Mouse (Mus musculus): ENCODE measurements at regions not wholly inside any gene's neighbourhood (a gene's known extent, or its start where the extent isn't known, plus 50 kb on each side); places are given as distances from the start of the nearest gene placed in this dataset.

DNA sequence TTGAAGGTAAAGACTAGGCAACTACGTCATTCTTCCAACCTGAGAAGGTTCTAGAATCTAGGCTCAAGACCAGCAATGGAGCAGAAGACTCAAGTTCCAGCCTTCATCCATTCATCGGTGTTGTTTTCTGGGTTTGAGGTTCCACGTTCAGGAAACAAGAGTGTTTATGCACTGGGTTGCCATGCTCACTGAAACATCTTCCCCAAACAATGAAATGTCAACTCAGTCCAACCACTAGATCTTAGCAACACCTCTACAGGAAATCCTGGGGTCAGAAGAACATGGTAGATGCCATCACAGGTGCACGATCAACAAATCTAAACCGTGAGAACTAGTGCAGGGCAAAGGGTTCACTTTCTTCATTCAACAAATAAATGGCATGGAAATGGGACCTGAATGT lies 304.8 kb upstream of the Klf3 start:
- peaks cover 9% of the 10 kb centered on the region; the same call in 1 of the 2 replicates for H3K4me1 ChIP-seq (ENCODE audit: control insufficient read depth, insufficient read depth, low read length)
- TF ChIP-seq POLR2A (IDR thresholded peaks at IDR 0.05; ENCODE audit: borderline replicate concordance, extremely low read depth, insufficient read depth, insufficient read length): no peak
- no peak overlapping the region for H3K9ac ChIP-seq (ENCODE audit: low read depth, low read length, severe bottlenecking)
- WGBS: 91% methylated on average over 5 of the region's 5 CpGs
- H3K27me3 ChIP-seq (ENCODE audit: control insufficient read depth, insufficient read depth, low read length): no peaks in the 10 kb centered on the region
- H3K4me2 ChIP-seq (replicated peaks; ENCODE audit: low read depth, low read length, severe bottlenecking): no peak overlapping the region
- H3K9me3 ChIP-seq (ENCODE audit: control insufficient read depth, low read length): no peaks in the 10 kb centered on the region
- H3K4me3 ChIP-seq (replicated peaks; ENCODE audit: low read length): no peak overlapping the region
- H3K27ac ChIP-seq (replicated peaks; ENCODE audit: low read depth, low read length): no peak overlapping the region
- DNase-seq (ENCODE audit: low spot score) (no peak), ATAC-seq (ENCODE audit: low FRiP score, low read depth) (no peak)
- no peaks in the 10 kb centered on the region for H3K36me3 ChIP-seq (ENCODE audit: control insufficient read depth, insufficient read depth, low read length)

DNA sequence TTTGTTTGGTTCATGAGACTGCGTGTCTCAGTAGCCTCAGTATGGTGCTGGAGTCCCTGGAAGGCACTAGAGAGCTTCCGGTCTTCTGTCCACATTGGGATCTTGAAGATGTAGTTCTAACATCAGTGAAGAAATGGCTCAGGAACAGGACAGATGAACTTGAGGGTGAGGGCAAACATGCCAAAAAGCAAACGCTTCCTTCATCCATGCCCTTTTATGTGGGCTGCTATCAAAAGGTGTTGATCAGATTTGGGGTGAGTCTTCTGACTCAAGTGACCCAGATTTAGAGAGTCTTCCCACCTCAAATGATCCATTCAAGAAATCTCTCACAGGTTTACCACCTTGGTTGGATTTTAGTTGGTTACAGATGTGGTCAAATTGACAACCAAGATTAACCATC lies 304.1 kb upstream of the Klf3 start:
- Histone ChIP-seq H3K9ac (ENCODE audit: low read depth, low read length, severe bottlenecking) (no peak overlapping the region), H3K9me3 (ENCODE audit: control insufficient read depth, low read length) (no peaks in the 10 kb centered on the region), H3K27me3 (ENCODE audit: control insufficient read depth, insufficient read depth, low read length) (no peaks in the 10 kb centered on the region), H3K27ac (replicated peaks; ENCODE audit: low read depth, low read length) (no peak overlapping the region), H3K4me3 (replicated peaks; ENCODE audit: low read length) (no peak overlapping the region), H3K4me1 (ENCODE audit: control insufficient read depth, insufficient read depth, low read length) (peaks cover 12% of the 10 kb centered on the region; the same call in 1 of the 2 replicates), H3K36me3 (ENCODE audit: control insufficient read depth, insufficient read depth, low read length) (no peaks in the 10 kb centered on the region), H3K4me2 (replicated peaks; ENCODE audit: low read depth, low read length, severe bottlenecking) (no peak overlapping the region)
- WGBS: 97% methylated on average over 3 of the region's 3 CpGs
- no peak for TF ChIP-seq POLR2A (IDR thresholded peaks at IDR 0.05; ENCODE audit: borderline replicate concordance, extremely low read depth, insufficient read depth, insufficient read length)
- no peak for ATAC-seq (ENCODE audit: low FRiP score, low read depth)
- no peak for DNase-seq (ENCODE audit: low spot score)

DNA sequence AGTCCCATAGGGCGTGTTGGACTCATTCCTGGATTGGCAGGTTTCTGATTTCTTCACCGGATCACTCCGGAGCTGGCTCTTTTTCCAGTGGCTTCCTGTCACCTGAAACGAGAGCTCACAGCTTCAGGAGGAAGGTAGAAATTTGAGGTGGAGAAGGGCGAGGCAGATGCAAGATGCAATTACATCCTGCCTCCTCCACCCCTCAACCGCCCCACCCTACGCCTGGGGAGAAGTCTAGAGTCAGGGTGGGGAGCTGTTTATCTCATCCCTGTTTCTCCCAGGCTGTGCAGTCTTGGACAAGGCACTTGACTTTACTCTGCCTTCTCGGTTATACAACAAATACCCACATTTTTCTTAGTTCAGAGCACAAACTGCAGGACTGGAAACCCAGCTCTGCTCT lies 302.8 kb upstream of the Klf3 start:
- no peaks in the 10 kb centered on the region for H3K9me3 ChIP-seq (ENCODE audit: control insufficient read depth, low read length)
- H3K27ac ChIP-seq (replicated peaks; ENCODE audit: low read depth, low read length): no peak overlapping the region
- H3K27me3 ChIP-seq (ENCODE audit: control insufficient read depth, insufficient read depth, low read length): no peaks in the 10 kb centered on the region
- no peaks in the 10 kb centered on the region for H3K36me3 ChIP-seq (ENCODE audit: control insufficient read depth, insufficient read depth, low read length)
- no peak overlapping the region for H3K4me2 ChIP-seq (replicated peaks; ENCODE audit: low read depth, low read length, severe bottlenecking)
- no peak for TF ChIP-seq POLR2A (IDR thresholded peaks at IDR 0.05; ENCODE audit: borderline replicate concordance, extremely low read depth, insufficient read depth, insufficient read length)
- DNase-seq (ENCODE audit: low spot score) (no peak), ATAC-seq (ENCODE audit: low FRiP score, low read depth) (no peak)
- WGBS: 65% methylated on average over 8 of the region's 8 CpGs
- H3K9ac ChIP-seq (ENCODE audit: low read depth, low read length, severe bottlenecking): no peak overlapping the region
- peaks cover 25% of the 10 kb centered on the region for H3K4me1 ChIP-seq (ENCODE audit: control insufficient read depth, insufficient read depth, low read length)
- H3K4me3 ChIP-seq (replicated peaks; ENCODE audit: low read length): no peak overlapping the region

DNA sequence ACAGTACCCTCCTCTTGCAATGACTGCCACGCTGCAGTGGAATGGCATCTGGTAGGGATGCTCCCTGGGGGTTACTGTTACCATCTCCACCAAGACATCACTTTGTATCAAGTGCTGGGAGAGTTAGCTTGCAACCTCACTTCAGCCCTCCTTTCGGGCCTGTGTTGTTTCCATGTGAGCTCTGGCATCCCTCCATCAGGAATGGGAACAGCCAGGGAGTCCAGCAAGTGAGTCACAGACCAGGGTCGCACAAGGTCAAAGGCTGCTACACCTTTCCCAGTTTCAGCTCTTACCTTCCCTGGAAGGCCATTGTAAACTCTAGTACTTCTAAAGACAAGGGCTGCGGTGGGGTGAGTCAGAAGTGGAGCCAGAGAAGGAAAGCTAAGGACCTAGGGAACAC lies 302.3 kb upstream of the Klf3 start:
- Histone ChIP-seq H3K9ac (ENCODE audit: low read depth, low read length, severe bottlenecking) (no peak overlapping the region), H3K4me1 (ENCODE audit: control insufficient read depth, insufficient read depth, low read length) (peaks cover 30% of the 10 kb centered on the region), H3K27ac (replicated peaks; ENCODE audit: low read depth, low read length) (no peak overlapping the region), H3K4me3 (replicated peaks; ENCODE audit: low read length) (no peak overlapping the region), H3K4me2 (replicated peaks; ENCODE audit: low read depth, low read length, severe bottlenecking) (no peak overlapping the region), H3K36me3 (ENCODE audit: control insufficient read depth, insufficient read depth, low read length) (no peaks in the 10 kb centered on the region), H3K9me3 (ENCODE audit: control insufficient read depth, low read length) (no peaks in the 10 kb centered on the region), H3K27me3 (ENCODE audit: control insufficient read depth, insufficient read depth, low read length) (no peaks in the 10 kb centered on the region)
- ATAC-seq (ENCODE audit: low FRiP score, low read depth) (no peak), DNase-seq (ENCODE audit: low spot score) (no peak)
- no peak for TF ChIP-seq POLR2A (IDR thresholded peaks at IDR 0.05; ENCODE audit: borderline replicate concordance, extremely low read depth, insufficient read depth, insufficient read length)
- WGBS: 88% methylated on average over 4 of the region's 4 CpGs

DNA sequence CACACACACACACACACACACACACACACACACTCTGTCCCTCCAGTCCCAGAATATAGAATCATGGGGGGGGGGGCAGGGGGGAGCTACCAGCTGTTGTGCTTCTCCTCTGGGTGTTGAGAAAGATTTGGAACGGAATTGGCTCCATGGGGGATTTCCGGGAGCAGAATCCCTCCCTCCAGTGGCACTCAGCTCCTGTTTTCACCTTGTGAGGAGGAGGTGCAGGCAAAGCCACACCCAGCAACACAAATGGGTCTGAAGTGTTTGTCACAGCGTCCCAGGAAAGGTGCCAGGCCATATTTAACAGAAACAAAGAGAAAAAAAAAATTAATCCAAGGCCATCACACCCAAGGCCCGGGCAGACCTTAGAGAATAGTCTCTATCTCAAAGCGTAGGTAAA lies 301.4 kb upstream of the Klf3 start:
- Histone ChIP-seq H3K9me3 (ENCODE audit: control insufficient read depth, low read length) (no peaks in the 10 kb centered on the region), H3K4me2 (replicated peaks; ENCODE audit: low read depth, low read length, severe bottlenecking) (no peak overlapping the region), H3K36me3 (ENCODE audit: control insufficient read depth, insufficient read depth, low read length) (no peaks in the 10 kb centered on the region), H3K9ac (ENCODE audit: low read depth, low read length, severe bottlenecking) (no peak overlapping the region), H3K27ac (replicated peaks; ENCODE audit: low read depth, low read length) (no peak overlapping the region), H3K4me1 (ENCODE audit: control insufficient read depth, insufficient read depth, low read length) (peaks cover 38% of the 10 kb centered on the region), H3K4me3 (replicated peaks; ENCODE audit: low read length) (no peak overlapping the region), H3K27me3 (ENCODE audit: control insufficient read depth, insufficient read depth, low read length) (no peaks in the 10 kb centered on the region)
- DNase-seq (ENCODE audit: low spot score) (no peak), ATAC-seq (ENCODE audit: low FRiP score, low read depth) (no peak)
- no peak for TF ChIP-seq POLR2A (IDR thresholded peaks at IDR 0.05; ENCODE audit: borderline replicate concordance, extremely low read depth, insufficient read depth, insufficient read length)
- 65% methylated on average over 5 of the region's 5 CpGs for WGBS

DNA sequence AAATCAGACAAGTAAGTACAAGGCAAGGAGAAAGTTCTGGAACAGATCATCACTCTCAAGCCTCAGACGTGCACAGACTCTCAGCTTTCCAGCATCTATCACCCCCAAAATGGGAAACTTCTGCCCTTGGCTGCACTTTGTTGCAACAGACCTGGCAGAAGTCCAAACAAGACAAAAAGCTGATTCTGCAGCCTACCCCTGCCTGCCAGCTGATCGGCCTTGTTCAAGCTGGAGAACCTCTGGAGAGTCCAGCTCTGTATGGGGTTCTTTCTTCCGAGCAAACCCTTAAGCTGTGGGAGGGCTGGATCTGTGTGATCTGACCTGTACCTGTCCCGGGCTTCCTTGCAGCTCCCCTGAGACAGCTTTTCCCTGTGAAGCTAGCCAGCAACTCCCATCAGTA lies 299.7 kb upstream of the Klf3 start:
- 21% methylated on average over 4 of the region's 4 CpGs for WGBS
- Histone ChIP-seq H3K36me3 (ENCODE audit: control insufficient read depth, insufficient read depth, low read length) (no peaks in the 10 kb centered on the region), H3K4me3 (replicated peaks; ENCODE audit: low read length) (no peak overlapping the region), H3K27ac (replicated peaks; ENCODE audit: low read depth, low read length) (peak overlapping the region; percentile 33; the same call in 1 of the 2 replicates), H3K9me3 (ENCODE audit: control insufficient read depth, low read length) (no peaks in the 10 kb centered on the region), H3K9ac (ENCODE audit: low read depth, low read length, severe bottlenecking) (no peak overlapping the region), H3K4me1 (ENCODE audit: control insufficient read depth, insufficient read depth, low read length) (peaks cover 39% of the 10 kb centered on the region), H3K4me2 (replicated peaks; ENCODE audit: low read depth, low read length, severe bottlenecking) (no peak overlapping the region), H3K27me3 (ENCODE audit: control insufficient read depth, insufficient read depth, low read length) (no peaks in the 10 kb centered on the region)
- no peak for TF ChIP-seq POLR2A (IDR thresholded peaks at IDR 0.05; ENCODE audit: borderline replicate concordance, extremely low read depth, insufficient read depth, insufficient read length)
- no peak for ATAC-seq (ENCODE audit: low FRiP score, low read depth)
- DNase-seq (ENCODE audit: low spot score): peak; percentile 60
